Mouse (Mus musculus): ENCODE measurements around the gene Fnbp1. TPM values are rescaled to one million over a fixed set of nuclear protein-coding genes. Genes with fewer than 3 reads are reported as not detected.

Fnbp1 gene
- polyA plus RNA-seq, 1 experiment, result 10.6 TPM

DNA sequence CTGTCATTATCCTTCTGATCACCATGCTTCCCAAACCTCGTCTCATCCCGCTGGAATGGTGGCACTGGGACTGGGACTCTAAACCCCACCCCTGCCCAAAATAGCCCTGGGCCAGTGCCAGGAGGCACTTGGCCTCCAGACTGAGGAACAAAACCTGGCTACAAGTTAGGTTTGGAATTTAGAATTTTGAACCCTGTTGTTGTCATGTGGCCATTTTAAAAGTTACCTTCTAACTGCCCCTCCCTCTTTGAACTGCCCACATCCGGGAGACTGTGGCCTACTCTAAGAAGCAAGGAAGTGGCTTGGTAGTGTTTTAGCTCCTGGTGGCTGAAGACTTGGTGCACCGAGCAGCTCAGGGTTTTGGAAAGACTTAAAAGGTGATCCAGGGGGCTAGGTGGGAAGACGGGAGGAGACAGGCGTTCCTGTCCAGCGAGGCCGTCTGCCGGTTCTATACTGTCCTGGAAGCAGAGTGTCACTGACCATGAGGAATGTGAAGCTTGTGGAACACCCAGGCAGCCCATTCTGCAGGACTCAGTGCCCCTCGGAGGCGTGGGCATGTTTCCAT lies 146.3 kb downstream of the Fnbp1 start:
- Histone ChIP-seq H3K4me3 (peak overlapping the region; percentile 6), H3K27me3 (ENCODE audit: control insufficient read depth, insufficient read depth, insufficient read length) (no peaks in the 10 kb centered on the region), H3K36me3 (ENCODE audit: control insufficient read depth, insufficient read depth) (no peaks in the 10 kb centered on the region), H3ac (ENCODE audit: control insufficient read depth, insufficient read length) (no peak overlapping the region), H3K79me2 (ENCODE audit: control insufficient read depth, insufficient read depth) (no peaks in the 10 kb centered on the region), H3K4me2 (ENCODE audit: low read depth) (peak overlapping the region; percentile 61)
- no peak for TF ChIP-seq POLR2A (IDR thresholded peaks at IDR 0.05; ENCODE audit: insufficient read length, low read depth)
- TF ChIP-seq USF1 (IDR thresholded peaks at IDR 0.05; ENCODE audit: low read depth), result peak; percentile 21

DNA sequence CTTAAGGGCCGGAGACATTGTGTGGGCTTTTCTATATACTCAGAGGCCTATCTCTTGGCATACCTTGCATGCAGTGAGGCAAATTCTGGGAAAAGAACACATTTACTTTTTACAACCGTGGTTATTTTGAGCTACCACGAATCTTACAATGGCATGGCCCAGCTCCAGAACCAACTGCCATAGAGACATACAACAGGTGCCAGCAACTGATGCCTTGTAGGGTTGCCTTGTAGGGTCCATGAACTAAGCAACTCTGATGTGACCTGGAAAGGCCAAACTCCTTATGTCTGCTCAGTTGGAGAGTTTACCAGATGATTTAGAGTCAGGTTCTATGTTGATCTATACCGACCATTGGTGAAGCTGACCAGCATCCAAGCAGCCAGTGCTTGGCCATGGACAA lies 147.0 kb downstream of the Fnbp1 start:
- Histone ChIP-seq H3K4me3 (no peak overlapping the region), H3K4me2 (ENCODE audit: low read depth) (peak overlapping the region; percentile 61), H3K79me2 (ENCODE audit: control insufficient read depth, insufficient read depth) (no peaks in the 10 kb centered on the region), H3K27me3 (ENCODE audit: control insufficient read depth, insufficient read depth, insufficient read length) (no peaks in the 10 kb centered on the region), H3K36me3 (ENCODE audit: control insufficient read depth, insufficient read depth) (no peaks in the 10 kb centered on the region), H3ac (ENCODE audit: control insufficient read depth, insufficient read length) (no peak overlapping the region)
- TF ChIP-seq POLR2AphosphoS2 (IDR thresholded peaks at IDR 0.05; ENCODE audit: insufficient read length, low read depth) (no peak), MYOG (IDR thresholded peaks at IDR 0.05; ENCODE audit: control insufficient read depth in 1 of 3, insufficient read depth in 1 of 3, insufficient read length in 2 of 3, low read depth in 2 of 3) (peak in 2 of 3 experiments; percentile 29 to 52), MAX (IDR thresholded peaks at IDR 0.05; ENCODE audit: low read depth) (no peak), REST (IDR thresholded peaks at IDR 0.05; ENCODE audit: insufficient read depth, insufficient read length) (no peak), E2F4 (IDR thresholded peaks at IDR 0.05; ENCODE audit: insufficient read depth) (no peak), SRF (IDR thresholded peaks at IDR 0.05; ENCODE audit: control insufficient read depth, insufficient read length, low read depth) (no peak), MYOD1 (IDR thresholded peaks at IDR 0.05; ENCODE audit: control insufficient read depth in 1 of 3, insufficient read length in 2 of 3, low read depth in 2 of 3) (peak in 2 of 3 experiments; percentile 66 to 77), TCF12 (IDR thresholded peaks at IDR 0.05; ENCODE audit: insufficient read depth, poor library complexity, severe bottlenecking) (no peak)

GRCm38 (mm10) chr2:30990221-30990620 lies 151.6 kb downstream of the Fnbp1 start:
- H3K27me3 ChIP-seq (ENCODE audit: control insufficient read depth, insufficient read depth, insufficient read length), result no peaks in the 10 kb centered on the region
- no peaks in the 10 kb centered on the region for H3K79me2 ChIP-seq (ENCODE audit: control insufficient read depth, insufficient read depth)
- TF ChIP-seq E2F4 (IDR thresholded peaks at IDR 0.05; ENCODE audit: insufficient read depth), result no peak
- no peak for TF ChIP-seq REST (IDR thresholded peaks at IDR 0.05; ENCODE audit: insufficient read depth, insufficient read length)
- no peak for TF ChIP-seq MYOD1 (IDR thresholded peaks at IDR 0.05; ENCODE audit: control insufficient read depth in 1 of 3, insufficient read length in 2 of 3, low read depth in 2 of 3)
- no peak for TF ChIP-seq POLR2AphosphoS2 (IDR thresholded peaks at IDR 0.05; ENCODE audit: insufficient read length, low read depth)
- TF ChIP-seq CEBPB (IDR thresholded peaks at IDR 0.05; ENCODE audit: insufficient read depth, poor library complexity, severe bottlenecking), result no peak
- no peaks in the 10 kb centered on the region for H3K36me3 ChIP-seq (ENCODE audit: control insufficient read depth, insufficient read depth)
- no peak overlapping the region for H3K4me3 ChIP-seq
- no peak overlapping the region for H3ac ChIP-seq (ENCODE audit: control insufficient read depth, insufficient read length)
- no peak overlapping the region for H3K4me2 ChIP-seq (ENCODE audit: low read depth)

GRCm38 (mm10) chr2:30985111-30986020 lies 156.4 kb downstream of the Fnbp1 start:
- TF ChIP-seq POLR2AphosphoS2 (IDR thresholded peaks at IDR 0.05; ENCODE audit: insufficient read length, low read depth) (peak; percentile 41), MYOD1 (IDR thresholded peaks at IDR 0.05; ENCODE audit: control insufficient read depth in 1 of 3, insufficient read length in 2 of 3, low read depth in 2 of 3) (peak in 2 of 3 experiments; percentile 32 to 68), POLR2A (IDR thresholded peaks at IDR 0.05; ENCODE audit: insufficient read length, low read depth) (peak; percentile 36), CEBPB (IDR thresholded peaks at IDR 0.05; ENCODE audit: insufficient read depth, poor library complexity, severe bottlenecking) (peak; percentile 38; the same call in 1 of the 2 replicates), SRF (IDR thresholded peaks at IDR 0.05; ENCODE audit: control insufficient read depth, insufficient read length, low read depth) (no peak), TCF12 (IDR thresholded peaks at IDR 0.05; ENCODE audit: insufficient read depth, poor library complexity, severe bottlenecking) (no peak)
- Histone ChIP-seq H3K4me3 (no peak overlapping the region), H3K4me2 (ENCODE audit: low read depth) (peak overlapping the region; percentile 78), H3K79me2 (ENCODE audit: control insufficient read depth, insufficient read depth) (peaks cover 25% of the 10 kb centered on the region), H3K27me3 (ENCODE audit: control insufficient read depth, insufficient read depth, insufficient read length) (no peaks in the 10 kb centered on the region), H3K36me3 (ENCODE audit: control insufficient read depth, insufficient read depth) (no peaks in the 10 kb centered on the region), H3ac (ENCODE audit: control insufficient read depth, insufficient read length) (no peak overlapping the region)

DNA sequence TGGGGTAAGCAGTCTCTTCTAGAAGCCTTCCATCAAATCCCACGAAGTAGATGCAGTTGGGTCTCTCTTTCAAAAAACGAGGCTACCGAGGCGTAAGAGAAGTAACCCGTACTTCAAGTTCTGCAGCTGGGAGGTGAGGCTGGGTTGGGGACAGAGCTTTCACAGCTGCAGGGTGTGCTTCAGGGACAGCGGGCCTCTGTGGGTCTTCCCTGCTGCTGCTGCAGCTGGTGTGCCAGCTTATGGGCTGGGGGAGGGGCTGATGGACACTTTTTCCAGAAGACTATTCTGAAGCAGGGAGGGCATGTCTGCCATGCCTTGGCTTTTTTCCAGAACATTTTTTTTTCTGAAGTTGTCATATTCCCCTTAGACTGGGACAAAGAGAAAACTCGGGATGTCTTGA lies 158.8 kb downstream of the Fnbp1 start:
- Histone ChIP-seq H3K4me3 (peak overlapping the region; percentile 66), H3K36me3 (ENCODE audit: control insufficient read depth, insufficient read depth) (peaks cover 4% of the 10 kb centered on the region), H3ac (ENCODE audit: control insufficient read depth, insufficient read length) (peak overlapping the region; percentile 8), H3K4me2 (ENCODE audit: low read depth) (peak overlapping the region; percentile 88), H3K79me2 (ENCODE audit: control insufficient read depth, insufficient read depth) (peaks cover 28% of the 10 kb centered on the region), H3K27me3 (ENCODE audit: control insufficient read depth, insufficient read depth, insufficient read length) (no peaks in the 10 kb centered on the region)
- TF ChIP-seq CEBPB (IDR thresholded peaks at IDR 0.05; ENCODE audit: insufficient read depth, poor library complexity, severe bottlenecking) (no peak), MYOG (IDR thresholded peaks at IDR 0.05; ENCODE audit: control insufficient read depth in 1 of 3, insufficient read depth in 1 of 3, insufficient read length in 2 of 3, low read depth in 2 of 3) (peak; percentile 49 to 85 (median 49)), POLR2AphosphoS2 (IDR thresholded peaks at IDR 0.05; ENCODE audit: insufficient read length, low read depth) (no peak), MYOD1 (IDR thresholded peaks at IDR 0.05; ENCODE audit: control insufficient read depth in 1 of 3, insufficient read length in 2 of 3, low read depth in 2 of 3) (peak in 1 of 3 experiments; percentile 72)
